Mouse (Mus musculus) MEL (cell line): ENCODE measurements around the gene Ppp1r7.

ENCODE experiments used
- CTCF ChIP-seq, 3 experiments: IDR thresholded peaks in 2 of 3; conservative IDR thresholded peaks in 1 of 3; 2 replicates each; pipeline ENCODE4 v1.5.1; 2011 to 2012; ENCODE audit warnings: low read length in 3 of 3, low read depth in 2 of 3, mild to moderate bottlenecking in 2 of 3, improper control_type of control experiment in 1 of 3, inconsistent platforms in 1 of 3, mixed read lengths in 1 of 3, moderate library complexity in 1 of 3; ENCODE audit not compliant: control insufficient read depth in 1 of 3, insufficient read depth in 1 of 3, poor library complexity in 1 of 3, severe bottlenecking in 1 of 3
- EP300 ChIP-seq, 2 experiments: IDR thresholded peaks; 2 replicates each; pipeline ENCODE4 v1.6.1; 2011; ENCODE audit warnings: improper control_type of control experiment in 2 of 2, low read length in 2 of 2, low read depth in 1 of 2, mild to moderate bottlenecking in 1 of 2
- JUND ChIP-seq: IDR thresholded peaks from 2 replicates; pipeline ENCODE4 v1.6.1; 2011; ENCODE audit warnings: low read depth, mild to moderate bottlenecking, improper control_type of control experiment, low read length
- MAX ChIP-seq: IDR thresholded peaks from 2 replicates; pipeline ENCODE4 v1.6.1; 2011; ENCODE audit warnings: low read length, improper control_type of control experiment
- POLR2A ChIP-seq, 2 experiments: IDR thresholded peaks; 2 replicates each; pipeline ENCODE4 v1.6.1; 2011 to 2012; ENCODE audit warnings: low read length in 2 of 2, mild to moderate bottlenecking in 2 of 2, control low read depth in 1 of 2, improper control_type of control experiment in 1 of 2, low read depth in 1 of 2, moderate library complexity in 1 of 2; ENCODE audit not compliant: control insufficient read depth in 1 of 2, insufficient read depth in 1 of 2, poor library complexity in 1 of 2
- TAL1 ChIP-seq: IDR thresholded peaks from 2 replicates; pipeline ENCODE4 v1.6.1; 2012; ENCODE audit warnings: mild to moderate bottlenecking, inconsistent platforms, low read length, moderate library complexity, mixed read lengths
- USF2 ChIP-seq, 2 experiments: IDR thresholded peaks; 2 replicates each; pipeline ENCODE4 v1.6.1; 2011 to 2012; ENCODE audit warnings: improper control_type of control experiment in 2 of 2, low read length in 2 of 2, borderline replicate concordance in 1 of 2, inconsistent platforms in 1 of 2, low read depth in 1 of 2, mild to moderate bottlenecking in 1 of 2; ENCODE audit not compliant: insufficient read depth in 1 of 2

GRCm38 (mm10) chr1:93362661-93363060 is 20.0 kb downstream of the Ppp1r7 start:
- no peak for TF ChIP-seq CTCF (IDR thresholded peaks at IDR 0.05 in 2 of 3, conservative IDR thresholded peaks at IDR 0.05 in 1 of 3; ENCODE audit: control insufficient read depth in 1 of 3, insufficient read depth in 1 of 3, low read depth in 2 of 3, low read length in 3 of 3, poor library complexity in 1 of 3, severe bottlenecking in 1 of 3)
- no peak for TF ChIP-seq POLR2A (IDR thresholded peaks at IDR 0.05; ENCODE audit: control insufficient read depth in 1 of 2, insufficient read depth in 1 of 2, low read depth in 1 of 2, low read length in 2 of 2, poor library complexity in 1 of 2)
- TF ChIP-seq EP300 (IDR thresholded peaks at IDR 0.05; ENCODE audit: low read depth in 1 of 2, low read length in 2 of 2): no peak
- no peak for TF ChIP-seq JUND
- no peak for TF ChIP-seq USF2 (IDR thresholded peaks at IDR 0.05; ENCODE audit: borderline replicate concordance in 1 of 2, insufficient read depth in 1 of 2, low read depth in 1 of 2, low read length in 2 of 2)
- TF ChIP-seq MAX: no peak
- no peak for TF ChIP-seq TAL1
